Mouse (Mus musculus) right cerebral cortex, postnatal 10 days (tissue): ENCODE measurements around the gene Cyp2u1.

Experiments used
- DNase-seq, 2 experiments: peaks; one replicate each; pipeline ENCODE4 v3.0.0; 2021; ENCODE audit warnings: low spot score in 2 of 2

Cyp2u1 gene

DNA sequence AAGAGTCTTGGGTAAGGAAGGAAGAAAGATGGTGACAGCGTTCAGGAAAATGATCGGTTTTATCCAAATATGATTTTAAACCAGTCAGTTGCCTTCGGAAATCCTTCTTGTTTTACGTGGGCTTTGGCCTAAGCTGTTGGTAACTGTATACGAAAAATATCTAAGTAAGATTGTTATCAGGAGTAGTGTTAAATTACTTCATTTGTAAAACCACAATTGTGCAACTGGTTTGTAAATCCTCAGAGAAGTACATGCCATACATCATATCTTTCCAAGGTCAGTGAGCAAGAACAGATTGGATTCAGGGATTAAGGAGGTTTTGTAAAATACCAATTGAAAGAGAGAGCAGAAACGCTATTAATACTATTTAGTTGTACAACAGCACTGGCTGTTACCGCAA is 3.2 kb upstream of the Cyp2u1 start:
- DNase-seq: no peak

DNA sequence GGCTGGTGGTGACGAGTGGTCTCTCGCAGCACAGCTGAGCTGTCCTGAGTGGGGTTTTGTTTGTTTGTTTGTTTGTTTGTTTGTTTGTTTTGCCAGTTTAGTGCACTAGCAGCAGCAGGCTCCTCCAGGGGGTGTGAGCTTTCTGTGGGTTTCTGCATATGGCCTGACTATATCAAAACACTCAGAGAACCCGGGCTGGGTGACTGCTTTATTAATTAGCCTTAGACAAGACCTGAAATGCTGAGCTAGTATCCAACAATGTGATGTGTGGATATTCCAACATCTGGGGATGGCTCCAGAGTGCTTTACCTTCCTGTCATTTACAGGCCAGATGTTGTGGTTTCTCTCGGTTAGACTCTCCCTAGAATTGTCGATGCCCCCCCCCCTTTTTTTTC is 290 bp upstream of the Cyp2u1 start:
- DNase-seq: no peak

DNA sequence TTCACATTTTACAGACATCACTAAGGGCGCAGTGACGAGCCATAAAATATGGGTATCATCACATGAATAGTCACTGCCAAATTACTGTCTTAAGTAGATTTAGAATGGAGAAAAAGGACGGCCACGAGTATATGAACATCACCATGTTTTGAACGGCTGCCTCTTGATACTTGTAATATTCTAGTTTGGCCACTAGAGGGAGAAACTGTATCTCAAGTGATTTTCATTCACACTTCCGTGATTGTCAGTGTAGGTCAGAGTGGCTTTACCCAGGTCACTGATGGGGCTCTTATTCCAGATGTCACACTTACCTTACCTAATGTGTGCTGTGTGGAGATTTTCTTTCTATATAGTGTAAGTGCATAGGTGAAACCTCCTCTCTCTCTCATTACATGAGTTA is 3.1 kb downstream of the Cyp2u1 start:
- no peak for DNase-seq

DNA sequence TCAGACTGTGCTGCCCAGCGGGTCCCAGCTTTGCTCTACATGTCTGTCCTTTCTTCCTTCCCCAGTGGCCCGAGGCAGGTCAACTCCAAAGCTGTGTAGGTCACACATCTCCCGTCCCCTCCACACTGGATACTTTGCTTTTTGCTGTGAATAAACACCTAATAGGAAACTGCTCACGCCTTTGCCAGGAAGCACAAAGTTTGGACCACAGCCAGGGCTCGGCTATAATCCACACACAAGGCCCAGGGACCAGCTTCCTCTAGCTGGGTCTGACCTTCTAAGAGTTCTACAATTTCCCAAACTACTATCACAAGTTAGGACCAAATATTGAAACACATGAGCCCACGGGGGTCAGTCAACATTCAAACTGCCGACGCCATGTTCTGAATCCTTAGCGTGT is 3.9 kb downstream of the Cyp2u1 start:
- DNase-seq: no peak

DNA sequence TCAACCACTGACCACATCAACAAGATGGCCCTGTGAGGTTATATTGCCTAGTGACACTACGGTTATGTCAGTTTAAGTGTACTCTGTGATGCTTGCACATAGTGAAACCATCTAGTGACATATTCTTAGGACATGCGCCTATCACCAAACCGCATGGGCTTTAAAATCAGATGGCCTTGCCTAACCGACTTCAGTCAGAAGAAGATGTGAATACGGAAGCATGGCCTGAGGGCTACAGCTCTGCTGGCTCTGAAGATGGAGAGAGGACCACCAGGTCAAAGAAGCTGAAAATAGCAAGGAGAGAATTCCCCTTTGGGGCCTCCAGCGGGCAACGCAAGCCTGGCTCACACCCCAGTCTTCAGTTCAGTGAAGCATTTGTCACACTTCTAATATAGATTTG is 6.1 kb downstream of the Cyp2u1 start:
- no peak for DNase-seq

DNA sequence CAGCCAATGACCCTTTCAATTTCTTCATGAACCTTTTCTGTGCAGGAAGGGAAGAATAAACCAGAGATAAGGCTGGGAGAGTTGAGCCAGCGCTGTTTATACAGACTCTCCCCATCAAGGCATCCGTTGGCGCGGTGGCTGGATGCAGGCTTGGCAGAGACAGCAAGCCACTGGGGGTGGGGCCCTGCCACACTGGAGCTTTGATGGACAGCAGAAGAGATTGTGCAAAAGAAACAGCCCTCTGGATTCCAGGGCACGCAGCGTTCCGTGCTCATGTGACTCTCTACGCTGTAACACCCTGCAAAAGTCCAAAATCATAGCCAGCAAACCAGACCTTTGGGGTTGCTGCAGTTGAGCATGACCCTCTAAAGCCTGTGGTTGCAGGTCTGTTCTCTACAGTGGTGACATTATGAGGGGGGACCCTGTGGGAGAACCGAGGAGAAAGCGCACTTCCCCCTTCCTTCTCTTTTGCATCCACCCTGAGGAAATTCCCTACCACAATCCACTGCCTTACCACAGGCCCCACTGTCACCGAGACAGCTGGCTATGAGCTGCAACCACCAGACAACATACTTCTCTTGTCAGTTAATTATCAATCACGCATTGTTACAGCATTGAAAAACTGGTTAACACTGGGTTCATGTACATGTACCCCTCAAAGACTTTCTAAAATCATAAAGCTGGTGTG is 7.4 kb downstream of the Cyp2u1 start:
- no peak for DNase-seq

DNA sequence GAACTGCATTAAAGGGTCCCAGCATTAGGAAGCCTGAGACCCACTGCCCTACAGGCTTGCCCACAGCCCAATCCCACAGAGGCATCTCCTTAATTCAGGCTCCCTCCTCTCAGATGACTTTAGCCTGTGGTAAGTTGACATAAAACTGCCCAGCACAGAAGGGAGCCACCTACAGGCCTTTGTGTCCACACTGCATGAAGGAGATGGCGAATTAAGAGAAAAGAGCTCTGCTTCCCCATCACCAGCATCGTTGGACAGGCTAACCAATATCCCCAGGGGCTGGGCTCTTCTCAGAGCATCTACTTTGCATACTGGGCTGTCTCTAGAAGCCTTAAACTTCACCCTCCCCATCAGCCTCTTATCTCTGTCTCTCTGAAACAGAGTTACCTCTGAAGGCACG is 8.5 kb downstream of the Cyp2u1 start:
- DNase-seq: no peak

DNA sequence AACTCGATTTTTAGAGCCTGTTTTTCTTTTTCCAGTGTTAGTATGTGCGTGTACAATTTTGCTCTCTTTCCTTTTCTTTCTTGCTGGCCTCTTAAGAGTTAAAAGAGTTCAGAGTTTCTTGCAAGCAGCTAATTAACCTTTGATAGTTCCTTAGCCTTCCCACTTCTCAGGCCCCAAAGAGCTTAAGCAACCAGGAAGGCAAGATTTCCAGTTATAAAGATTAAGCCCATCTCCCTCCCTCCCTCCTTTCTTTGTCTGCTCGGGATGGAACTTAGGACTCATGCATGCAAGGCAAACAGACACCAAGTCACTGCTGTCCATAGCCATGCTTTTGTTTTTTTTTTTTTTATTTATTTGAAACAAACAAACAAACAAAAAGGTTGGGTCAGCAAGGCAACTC is 10.1 kb downstream of the Cyp2u1 start:
- DNase-seq: no peak

DNA sequence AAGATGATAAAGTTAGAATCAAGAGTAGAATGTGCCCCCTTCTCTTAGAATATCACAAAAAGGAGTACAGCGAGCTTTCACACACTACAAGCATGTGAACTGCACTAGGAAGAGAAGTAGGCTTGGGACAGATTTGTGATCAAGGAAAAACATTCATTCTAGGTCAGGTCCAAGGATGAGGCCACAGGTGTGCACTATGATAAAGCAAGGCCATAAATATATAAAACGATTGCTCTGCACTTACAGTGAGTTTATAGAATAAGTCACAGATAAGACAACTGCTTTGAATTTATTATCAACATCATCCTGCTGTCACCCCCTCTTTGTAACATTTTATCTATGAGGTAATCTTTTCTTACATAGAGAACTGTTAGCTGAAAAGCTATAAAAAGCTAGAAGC is 10.7 kb downstream of the Cyp2u1 start:
- DNase-seq: no peak

DNA sequence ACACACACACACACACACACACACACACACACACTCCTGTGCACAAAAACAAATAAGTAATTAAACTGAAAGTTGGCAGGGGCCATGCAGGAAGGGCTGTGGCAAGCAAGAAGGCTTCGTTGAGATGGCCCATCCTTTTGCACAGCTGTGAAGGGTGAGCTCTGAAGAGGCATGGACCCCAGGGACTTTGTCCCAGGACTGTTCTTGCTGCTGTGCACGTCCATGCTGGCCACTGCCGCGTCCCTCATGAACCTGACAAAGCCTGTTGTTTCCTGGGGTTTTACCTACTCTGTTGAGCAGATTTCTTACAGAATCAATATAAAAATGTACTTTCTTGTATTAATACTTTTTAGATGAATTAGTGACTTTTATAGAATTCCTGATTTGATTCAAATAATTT is 11.1 kb downstream of the Cyp2u1 start:
- DNase-seq: no peak

DNA sequence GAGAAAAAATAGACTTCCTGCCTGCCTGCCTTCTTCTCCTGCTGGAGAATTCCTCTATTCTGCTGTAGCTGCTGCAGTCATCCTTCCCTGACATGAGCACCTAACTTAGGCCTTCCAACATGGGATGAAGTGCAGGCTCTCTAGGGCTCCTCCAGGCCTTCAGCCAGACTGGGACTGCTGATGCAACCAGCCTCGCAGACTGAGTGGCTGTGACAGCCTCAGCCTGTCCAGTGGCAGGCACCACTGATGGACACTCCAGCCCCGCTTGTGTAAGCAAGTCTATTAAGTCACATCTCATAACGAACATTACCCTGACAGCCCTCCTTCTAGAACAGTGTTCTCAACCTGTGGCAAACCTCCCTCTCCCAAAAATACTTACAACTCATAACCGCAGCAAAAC is 28.9 kb downstream of the Cyp2u1 start:
- DNase-seq: no peak

DNA sequence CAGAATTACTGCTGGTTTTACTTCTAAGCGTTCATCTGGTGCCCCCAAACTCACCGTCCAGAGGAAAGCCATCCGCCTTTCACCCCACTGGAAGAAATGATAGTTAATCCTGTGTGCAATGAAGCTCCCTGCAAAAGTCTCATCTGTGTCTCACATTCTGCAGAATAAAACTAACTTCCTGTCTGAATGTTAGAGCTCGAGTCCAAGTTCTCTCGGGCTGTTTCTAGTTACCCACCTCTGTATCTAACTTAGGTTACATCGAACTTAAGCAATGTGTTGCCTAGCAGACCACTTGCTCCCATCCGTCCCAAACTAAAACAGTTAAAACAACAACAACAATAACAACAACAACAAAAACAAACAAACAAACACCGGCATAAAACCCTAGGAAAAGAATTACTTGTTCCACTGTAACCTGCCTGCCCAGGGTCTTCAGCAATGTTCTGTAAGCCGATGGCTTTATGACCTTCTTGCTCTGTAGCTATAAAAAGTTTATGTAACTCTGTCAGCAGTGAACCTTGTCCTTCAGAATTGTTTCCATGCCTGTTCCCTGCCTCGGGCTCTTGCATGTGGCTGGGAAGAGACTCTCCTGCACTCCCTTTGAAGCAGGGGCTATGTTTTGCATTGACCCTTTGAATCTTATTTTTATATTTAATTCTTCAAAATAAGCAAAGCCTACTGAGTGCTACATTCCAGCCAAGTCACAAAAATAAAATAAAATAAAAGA is 30.5 kb downstream of the Cyp2u1 start:
- DNase-seq: no peak

DNA sequence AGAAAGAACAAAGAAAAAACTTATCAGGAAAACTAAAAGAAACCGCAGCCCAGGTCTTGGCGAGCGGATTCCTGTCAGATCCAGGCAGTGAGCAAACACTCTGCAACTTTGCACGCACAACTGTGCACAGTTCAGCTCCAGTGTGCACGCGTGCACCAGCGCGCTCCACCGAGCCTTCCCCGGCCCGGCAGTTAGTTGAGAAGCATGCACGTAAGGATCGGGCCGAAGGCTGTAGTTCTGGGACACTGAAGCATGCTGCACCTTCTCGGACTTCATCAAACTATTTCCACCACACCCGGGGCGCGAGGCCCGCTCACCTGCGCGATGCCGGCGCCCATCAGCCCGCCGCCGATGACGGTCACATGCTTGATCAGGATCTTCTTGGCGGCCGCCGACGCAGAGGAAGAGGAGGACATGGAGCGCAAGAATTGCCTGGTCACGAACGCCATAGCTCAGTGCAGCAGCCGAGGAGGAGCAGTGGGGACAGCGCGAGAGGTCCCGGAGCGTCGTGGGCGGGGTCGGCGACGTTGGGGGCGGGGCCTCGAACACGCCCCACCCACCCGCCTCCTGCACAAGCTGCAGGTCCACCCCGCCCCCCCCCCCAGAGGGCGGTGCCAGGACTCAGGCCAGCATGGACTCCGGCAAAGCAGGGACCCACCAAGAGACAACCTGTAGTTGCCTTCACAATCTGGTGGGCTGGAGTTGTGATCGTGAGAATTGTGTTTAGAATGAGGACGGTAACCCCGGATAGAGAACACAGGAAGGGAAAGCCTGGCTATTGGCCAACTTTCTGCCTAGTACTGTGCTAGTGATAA is 31.3 kb downstream of the Cyp2u1 start, which contains the start of gene Hadh:
Gene Hadh, minus strand, starts transcription at position 543 of the 815 bp plus-strand sequence.
- DNase-seq: peak; percentile 83 to 85

DNA sequence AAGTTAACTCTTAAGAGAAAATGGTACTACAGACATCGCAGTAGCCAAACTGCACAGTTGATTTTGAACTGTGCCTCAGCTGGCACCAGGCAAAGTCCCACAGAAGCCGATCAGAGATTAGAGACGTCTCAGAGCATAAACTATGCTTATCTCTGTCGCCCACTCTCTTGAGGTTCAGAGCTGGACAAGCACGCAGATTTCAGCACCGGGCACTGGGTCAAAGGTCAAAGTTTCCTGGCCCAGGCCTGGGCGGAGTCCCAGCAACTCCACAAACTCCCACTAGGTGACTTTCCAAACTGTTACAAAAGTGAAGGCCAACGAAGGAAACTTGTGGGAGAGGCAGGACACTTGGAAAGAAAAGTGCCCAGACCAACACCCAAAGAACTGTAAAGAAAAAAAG is 31.9 kb downstream of the Cyp2u1 start:
- DNase-seq: no peak

DNA sequence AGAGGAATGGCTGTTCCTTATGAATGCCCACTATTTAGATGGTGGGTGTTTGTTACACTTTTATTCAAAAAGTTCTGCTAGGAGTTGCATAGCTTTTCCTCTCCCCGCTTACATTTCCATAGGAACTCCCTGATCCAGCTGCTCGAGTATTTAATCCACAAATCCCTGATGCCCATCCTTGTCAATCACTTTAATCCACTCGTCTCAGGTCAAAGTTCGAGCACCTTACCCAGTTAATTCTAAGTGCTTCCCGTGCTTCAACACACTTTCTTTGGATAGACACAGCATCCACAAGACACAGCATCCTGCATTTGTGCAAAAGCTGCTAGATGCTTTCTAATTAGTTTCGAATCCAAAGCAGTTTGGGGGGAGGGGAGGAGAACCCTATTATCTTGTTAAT is 32.6 kb downstream of the Cyp2u1 start:
- no peak for DNase-seq

DNA sequence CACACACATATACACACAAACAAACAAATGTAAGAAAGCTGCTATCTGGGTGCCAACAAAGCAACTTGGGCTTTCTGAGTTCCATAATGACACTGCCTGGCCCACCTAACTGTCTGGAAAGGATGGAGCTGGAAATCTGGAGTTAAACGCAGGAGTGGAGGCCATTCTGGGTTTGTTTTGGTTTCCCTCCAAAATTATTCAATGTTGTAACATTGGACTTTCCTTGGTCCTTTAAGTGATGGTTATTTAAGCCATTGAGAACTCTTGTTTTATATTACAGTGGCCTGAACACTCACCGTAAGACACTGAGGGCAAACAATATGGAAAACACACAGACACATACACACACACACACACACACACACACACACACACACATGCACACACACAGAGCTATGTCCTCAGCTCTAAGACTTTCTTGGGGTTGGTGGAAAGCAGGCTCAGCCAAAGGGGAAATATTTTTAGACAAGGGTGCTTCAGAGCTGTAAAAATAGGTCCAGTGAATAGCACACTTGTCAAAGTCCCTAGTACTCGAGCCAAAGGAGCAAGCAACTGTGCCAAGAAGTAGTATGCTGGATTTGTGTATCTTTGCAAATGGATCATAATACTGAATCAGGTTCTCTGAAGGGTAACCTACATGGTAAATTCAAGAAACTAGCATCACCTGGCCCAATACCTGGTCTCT is 36.5 kb downstream of the Cyp2u1 start:
- no peak for DNase-seq

DNA sequence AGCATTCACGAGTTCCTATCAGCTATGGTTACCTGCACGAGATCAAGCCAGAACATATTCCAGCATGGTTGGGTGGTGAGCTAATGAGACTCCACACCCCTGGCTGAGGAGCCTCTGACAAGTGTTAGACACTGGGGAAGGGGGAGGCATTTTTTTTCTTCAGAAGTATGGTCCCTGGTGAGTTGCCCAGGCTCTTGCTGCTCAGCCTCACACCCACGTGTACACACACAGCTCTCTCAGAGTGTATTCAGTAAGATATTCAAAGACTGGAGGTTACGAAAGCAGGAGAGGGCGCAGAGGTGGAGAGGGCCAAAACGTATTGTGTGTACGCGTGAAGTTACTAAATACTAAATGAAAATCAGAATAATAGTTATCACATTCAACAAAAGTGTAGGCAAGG is 37.5 kb downstream of the Cyp2u1 start:
- DNase-seq: no peak

DNA sequence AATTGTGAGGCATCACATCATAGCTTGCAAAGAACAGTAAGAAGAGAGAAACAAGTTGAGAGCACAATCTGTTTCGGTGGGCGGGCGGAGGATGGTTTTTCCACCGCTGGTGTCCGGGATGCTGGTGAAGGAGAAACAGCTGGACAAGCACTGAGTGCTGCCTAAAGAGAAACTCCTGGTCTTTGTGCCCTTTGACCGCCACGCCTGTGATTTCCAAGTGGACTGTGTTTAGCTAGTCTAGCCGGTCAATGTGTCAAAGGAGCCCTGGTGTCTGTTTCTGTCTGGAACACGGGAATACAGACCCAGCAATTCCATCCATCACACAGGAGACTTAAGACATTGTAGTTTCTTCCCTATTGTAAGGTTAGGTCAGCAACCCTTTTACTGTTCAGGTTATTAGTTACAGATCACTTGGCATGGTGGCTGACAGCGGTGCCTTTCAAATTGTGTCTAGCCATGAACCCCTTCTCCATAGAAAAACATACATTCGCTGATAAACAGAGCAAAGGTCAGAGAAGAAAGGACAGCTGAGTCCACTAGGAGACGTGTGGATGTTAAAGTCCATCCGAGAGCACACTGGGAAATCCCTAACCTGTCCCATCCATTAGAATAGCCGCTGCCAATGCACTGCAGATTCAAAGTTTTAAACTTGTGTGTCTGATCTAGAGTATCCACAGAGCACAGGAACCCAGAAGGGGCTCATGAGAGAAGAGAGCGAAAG is 39.1 kb downstream of the Cyp2u1 start:
- no peak for DNase-seq

DNA sequence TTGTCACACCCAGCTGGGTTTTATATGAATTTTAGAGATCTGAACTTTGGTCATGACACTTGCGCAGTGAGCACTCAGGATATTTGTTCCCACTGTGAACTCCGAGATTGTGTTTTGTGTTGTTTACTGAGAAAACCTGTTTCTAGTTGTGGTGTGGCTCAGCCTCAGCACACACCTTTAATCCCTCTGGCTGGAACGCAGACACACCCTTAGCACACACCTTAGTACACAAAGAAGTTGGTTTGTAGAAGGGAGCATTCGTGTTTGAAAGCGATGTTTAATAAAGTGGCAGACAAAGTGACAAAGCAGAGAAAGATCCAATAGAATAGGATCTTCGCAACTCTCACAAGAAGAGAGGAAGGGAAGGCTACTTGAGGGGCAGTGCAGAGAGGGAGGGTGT is 42.6 kb downstream of the Cyp2u1 start:
- DNase-seq: no peak

DNA sequence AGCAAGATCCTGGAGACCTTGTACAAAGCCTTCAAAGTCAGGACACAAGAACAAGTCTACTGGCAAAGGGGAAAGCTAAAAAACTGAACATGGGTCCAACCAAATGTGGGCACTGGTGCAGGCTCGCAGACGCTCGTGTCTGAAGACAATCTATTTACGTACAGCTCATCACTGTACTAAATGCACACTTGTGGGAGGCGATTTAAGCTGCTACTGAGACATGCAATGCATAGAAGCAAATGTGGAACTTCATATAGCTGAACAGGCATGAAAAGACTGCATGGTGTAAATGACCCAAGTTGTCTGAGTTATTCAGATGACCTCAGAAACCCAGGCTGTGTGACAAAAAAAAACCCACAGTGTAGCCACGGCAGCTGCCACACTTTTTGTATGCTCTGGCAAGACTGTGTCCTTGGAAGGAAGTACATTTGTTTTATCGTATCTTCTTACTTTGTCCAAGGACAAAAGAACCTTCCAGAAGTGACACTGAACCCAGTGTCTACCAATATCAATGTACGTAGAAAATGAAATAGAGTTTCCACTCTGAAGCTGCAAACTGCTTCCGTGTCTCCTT is 43.5 kb downstream of the Cyp2u1 start:
- no peak for DNase-seq

DNA sequence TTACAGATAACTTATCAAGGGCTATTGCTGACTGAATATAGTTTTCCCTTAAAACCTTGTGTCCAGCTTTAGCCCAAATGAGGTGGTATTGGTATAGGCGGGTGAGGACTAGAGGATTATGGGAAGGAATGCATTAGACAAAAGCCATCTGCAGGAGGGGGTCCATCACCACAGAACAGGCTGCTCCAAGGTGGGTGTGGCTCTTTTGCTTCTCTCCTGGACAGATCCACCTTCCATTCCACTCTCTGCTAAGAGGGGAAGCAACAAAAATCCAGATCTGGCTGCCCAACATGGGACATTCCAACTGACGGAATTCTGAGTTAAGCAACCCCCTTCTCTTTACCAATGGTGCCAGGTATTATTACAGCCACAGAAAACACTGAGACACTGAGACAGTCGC is 44.1 kb downstream of the Cyp2u1 start:
- DNase-seq: no peak
